Mouse (Mus musculus) cerebellum, postnatal 36 days (tissue): ENCODE measurements around the gene Hoxa9.
A peak's percentile ranks its signal among the peaks of the same experiment; 100 is the strongest.

Source experiments
- DNase-seq, 2 experiments: peaks; one replicate each; pipeline ENCODE4 v3.0.0; 2021 to 2022; ENCODE audit warnings: mixed read lengths in 2 of 2

The Hoxa9 gene

GRCm38 (mm10) chr6:52260654-52261575 is 30.0 kb upstream of the Hoxa9 start, which contains the start of gene Hoxa13:
Gene Hoxa13, minus strand, starts transcription at chr6:52260880.
- DNase-seq = no peak

- DNase-seq = no peak
Measured at GRCm38 (mm10) chr6:52259811-52260261, 28.9 kb upstream of the Hoxa9 start.

GRCm38 (mm10) chr6:52259081-52259790 is 28.3 kb upstream of the Hoxa9 start:
- no peak for DNase-seq

GRCm38 (mm10) chr6:52256956-52257355 is 26.1 kb upstream of the Hoxa9 start:
- peak; percentile 71 to 81 for DNase-seq

- DNase-seq = no peak
Measured at GRCm38 (mm10) chr6:52253511-52254500, 22.9 kb upstream of the Hoxa9 start.

GRCm38 (mm10) chr6:52252775-52253376 is 22.0 kb upstream of the Hoxa9 start:
- DNase-seq = no peak

- no peak for DNase-seq
Measured at GRCm38 (mm10) chr6:52252016-52252774, 21.3 kb upstream of the Hoxa9 start.

GRCm38 (mm10) chr6:52251177-52251879 is 20.4 kb upstream of the Hoxa9 start:
- DNase-seq = no peak

GRCm38 (mm10) chr6:52249826-52250225 is 18.9 kb upstream of the Hoxa9 start:
- DNase-seq = no peak

- no peak for DNase-seq
Measured at GRCm38 (mm10) chr6:52249415-52249738, 18.5 kb upstream of the Hoxa9 start.

- no peak for DNase-seq
Measured at GRCm38 (mm10) chr6:52248638-52249414, 17.9 kb upstream of the Hoxa9 start.

GRCm38 (mm10) chr6:52247766-52248637 is 17.1 kb upstream of the Hoxa9 start:
- no peak for DNase-seq

- DNase-seq = no peak
Measured at GRCm38 (mm10) chr6:52246916-52247315, 16.0 kb upstream of the Hoxa9 start.

GRCm38 (mm10) chr6:52246403-52246803 is 15.5 kb upstream of the Hoxa9 start:
- DNase-seq = no peak

GRCm38 (mm10) chr6:52245757-52246142 is 14.9 kb upstream of the Hoxa9 start, which contains the start of gene Hoxa11:
Gene Hoxa11, minus strand, starts transcription at chr6:52245810.
- no peak for DNase-seq

GRCm38 (mm10) chr6:52245040-52245756 is 14.3 kb upstream of the Hoxa9 start:
- DNase-seq = no peak

GRCm38 (mm10) chr6:52244471-52245039 is 13.7 kb upstream of the Hoxa9 start:
- DNase-seq = no peak

- DNase-seq = no peak
Measured at GRCm38 (mm10) chr6:52243681-52244121, 12.8 kb upstream of the Hoxa9 start.
